Mouse (Mus musculus): ENCODE data around the gene Cutc.
A peak's percentile ranks its signal among the peaks of the same experiment; 100 is the strongest.

Cutc gene

GRCm38 (mm10) chr19:43752489-43753225 is at the start of gene Cutc, which contains the start of gene Cox15:
TSS of gene Cutc (plus strand) at chr19:43752996.
TSS of gene Cox15 (minus strand) at chr19:43753000.
- DNase-seq: peak; percentile 98

GRCm38 (mm10) chr19:43704211-43704610 is 48.6 kb upstream of the Cutc start:
- DNase-seq: no peak

GRCm38 (mm10) chr19:43704787-43705497 is 47.9 kb upstream of the Cutc start:
- no peak for DNase-seq

- DNase-seq: no peak
Observed at GRCm38 (mm10) chr19:43708206-43708605, 44.6 kb upstream of the Cutc start.

GRCm38 (mm10) chr19:43709317-43709716 is 43.5 kb upstream of the Cutc start:
- DNase-seq: no peak

- no peak for DNase-seq
Observed at GRCm38 (mm10) chr19:43711159-43711916, 41.5 kb upstream of the Cutc start.

- no peak for DNase-seq
Observed at GRCm38 (mm10) chr19:43711971-43712370, 40.8 kb upstream of the Cutc start.

- no peak for DNase-seq
Observed at GRCm38 (mm10) chr19:43720061-43720460, 32.7 kb upstream of the Cutc start.

GRCm38 (mm10) chr19:43722891-43723290 is 29.9 kb upstream of the Cutc start:
- DNase-seq: no peak

GRCm38 (mm10) chr19:43723501-43723900 is 29.3 kb upstream of the Cutc start:
- no peak for DNase-seq

GRCm38 (mm10) chr19:43724194-43724593 is 28.6 kb upstream of the Cutc start:
- DNase-seq: no peak

- DNase-seq: no peak
Observed at GRCm38 (mm10) chr19:43724821-43725220, 28.0 kb upstream of the Cutc start.

- no peak for DNase-seq
Observed at GRCm38 (mm10) chr19:43726510-43727146, 26.2 kb upstream of the Cutc start.

- no peak for DNase-seq
Observed at GRCm38 (mm10) chr19:43729296-43730036, 23.3 kb upstream of the Cutc start.

GRCm38 (mm10) chr19:43730037-43730428 is 22.8 kb upstream of the Cutc start:
- DNase-seq: no peak

- DNase-seq: no peak
Observed at GRCm38 (mm10) chr19:43731157-43731556, 21.6 kb upstream of the Cutc start.

GRCm38 (mm10) chr19:43738409-43738808 is 14.4 kb upstream of the Cutc start:
- no peak for DNase-seq

GRCm38 (mm10) chr19:43743401-43743800 is 9.4 kb upstream of the Cutc start:
- DNase-seq: no peak

- no peak for DNase-seq
Observed at GRCm38 (mm10) chr19:43745740-43746139, 7.1 kb upstream of the Cutc start.

GRCm38 (mm10) chr19:43747877-43748276 is 4.9 kb upstream of the Cutc start:
- no peak for DNase-seq

- DNase-seq: no peak
Observed at GRCm38 (mm10) chr19:43750008-43750407, 2.8 kb upstream of the Cutc start.

GRCm38 (mm10) chr19:43753226-43753835 is 535 bp downstream of the Cutc start:
- DNase-seq: peak; percentile 85

Measured in right cerebral cortex, postnatal 25 days (tissue).